Mouse (Mus musculus) spleen, embryonic (tissue): Measurements from ENCODE around the gene Tiam1.

Experiments used
- CTCF ChIA-PET: fragments of 350-600 bp; sonication (Branson Sonifier 250); formaldehyde crosslinking; loops from one replicate; lab custom pipeline; 2022; lab: Charles Lee

Gene Tiam1

DNA sequence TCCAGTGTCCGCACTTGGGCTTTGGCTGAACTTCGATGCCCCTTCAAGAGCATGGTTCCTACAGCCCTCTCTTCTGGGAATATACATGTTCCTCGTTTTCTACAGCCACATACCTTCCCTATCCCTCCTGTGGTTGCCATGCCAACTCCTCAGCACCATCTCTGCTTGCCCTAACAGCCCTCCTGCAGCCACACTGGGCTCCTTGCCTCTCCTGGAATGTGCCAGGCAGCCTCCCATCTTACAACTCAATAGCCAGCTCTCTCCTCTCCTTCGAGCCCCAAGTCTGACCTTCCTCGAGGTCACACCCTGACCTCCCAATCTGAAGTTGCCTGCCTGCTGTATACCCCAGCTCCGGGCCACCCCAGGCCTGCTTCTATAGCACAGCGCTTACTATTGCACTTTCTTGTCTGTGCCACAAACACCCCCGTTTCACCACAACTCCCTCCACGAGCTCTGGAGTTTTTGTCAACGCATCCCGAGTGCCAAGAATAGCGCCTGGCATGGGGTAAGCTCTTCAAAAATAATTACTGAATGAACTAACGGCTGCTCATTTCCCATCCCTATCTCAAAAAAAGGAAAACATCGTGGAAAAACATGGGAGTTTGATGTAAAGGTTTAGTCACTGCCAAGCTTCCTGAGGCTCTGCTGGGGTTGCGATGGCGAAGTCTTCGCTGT, 252.9 kb downstream of the Tiam1 start:
- CTCF ChIA-PET = no interaction called here

DNA sequence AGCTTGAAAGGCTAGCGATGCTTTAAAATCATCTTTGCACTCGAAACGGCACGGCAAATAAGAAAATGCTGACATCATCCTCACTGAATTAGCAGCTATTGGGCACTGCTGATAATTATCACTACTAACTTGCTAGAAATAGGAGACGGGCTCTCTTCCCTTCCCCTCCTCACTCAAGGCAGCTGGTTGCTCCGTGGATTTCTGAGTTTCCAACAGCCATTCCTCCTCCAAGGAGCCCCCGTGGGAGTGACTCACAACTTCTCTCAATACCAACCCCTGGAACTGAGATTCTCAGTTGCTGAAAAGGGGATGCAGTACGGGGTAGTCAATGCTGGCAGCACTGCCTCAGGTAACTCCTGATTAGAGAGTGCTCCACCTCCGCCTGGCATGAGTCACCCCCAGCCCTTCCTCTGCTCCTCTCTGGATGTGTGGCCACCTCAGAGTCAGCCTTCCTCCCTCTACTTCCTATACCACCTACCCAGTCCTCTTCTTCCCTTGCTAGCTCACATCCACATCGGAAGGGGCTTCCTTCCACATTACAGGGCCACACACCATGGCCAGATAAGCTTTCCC, 253.6 kb downstream of the Tiam1 start:
- CTCF ChIA-PET = interaction anchor here (0.5 kb wide), 1 partner anchor 280 kb away, joined by 12 read pairs; no protein-coding TSS in a partner anchor

GRCm38 (mm10) chr16:89886561-89886960, 257.0 kb downstream of the Tiam1 start:
- CTCF ChIA-PET = no interaction called here

- CTCF ChIA-PET = no interaction called here
These were observed 257.9 kb downstream of the Tiam1 start for GRCm38 (mm10) chr16:89885661-89886060.

DNA sequence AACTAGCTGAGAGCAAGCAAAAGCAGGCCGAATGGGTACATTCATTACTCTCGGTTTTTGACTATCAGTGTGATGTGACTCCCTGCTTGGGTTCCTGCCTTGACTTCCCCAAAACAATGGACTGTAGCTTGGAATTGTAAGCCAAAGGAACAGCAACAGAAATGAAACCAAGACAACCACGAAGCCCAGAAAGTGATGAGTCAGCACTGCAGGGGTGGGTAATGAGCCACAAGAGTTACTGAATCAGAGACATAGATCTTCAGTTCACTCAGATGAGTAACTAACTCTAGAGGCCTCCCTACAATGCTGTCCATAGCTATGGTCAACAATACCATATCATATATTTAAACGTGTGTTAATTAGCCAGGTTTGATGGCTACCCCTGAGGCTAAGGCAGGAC, 259.7 kb downstream of the Tiam1 start:
- CTCF ChIA-PET = no interaction called here

GRCm38 (mm10) chr16:89882477-89883234, 260.9 kb downstream of the Tiam1 start:
- CTCF ChIA-PET = no interaction called here

- CTCF ChIA-PET = no interaction called here
These were observed 266.4 kb downstream of the Tiam1 start for GRCm38 (mm10) chr16:89877206-89877605.

- CTCF ChIA-PET = no interaction called here
These were observed 267.5 kb downstream of the Tiam1 start for GRCm38 (mm10) chr16:89876079-89876478.

DNA sequence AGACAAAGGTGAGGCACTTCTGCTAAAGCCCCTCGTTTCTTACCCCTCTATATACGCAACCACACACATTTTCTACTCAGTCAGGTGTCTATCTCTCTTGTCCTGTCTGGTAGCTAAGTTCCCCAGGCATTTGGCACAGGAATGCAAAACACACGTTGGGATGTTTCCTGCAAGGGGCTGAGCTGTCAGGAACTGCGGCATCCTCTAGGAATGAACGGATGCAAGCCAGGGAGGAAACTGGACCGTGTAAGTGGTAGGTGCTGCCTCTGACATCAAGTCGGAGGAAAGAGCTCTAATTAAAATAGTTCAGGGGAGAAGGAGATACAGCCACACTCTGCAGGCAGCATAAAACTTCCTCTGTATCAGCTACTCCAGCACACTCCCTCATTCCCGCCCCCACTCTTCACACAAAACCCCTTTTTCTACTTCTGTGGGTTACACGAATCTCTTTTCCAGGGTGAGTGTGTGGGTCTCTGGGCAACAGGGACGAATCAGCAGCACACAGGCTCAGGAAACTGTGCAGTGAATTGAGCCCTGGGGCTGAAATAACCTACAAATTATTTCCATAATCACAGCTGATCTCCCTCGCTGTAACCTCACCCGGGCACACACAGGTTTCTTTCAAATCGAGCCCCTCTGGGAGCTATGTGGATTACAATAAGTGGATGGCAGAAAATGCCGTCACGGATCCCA, 269.4 kb downstream of the Tiam1 start:
- CTCF ChIA-PET = no interaction called here

- CTCF ChIA-PET = no interaction called here
These were observed 271.3 kb downstream of the Tiam1 start for GRCm38 (mm10) chr16:89872011-89872942.

- CTCF ChIA-PET = no interaction called here
These were observed 272.2 kb downstream of the Tiam1 start for GRCm38 (mm10) chr16:89871382-89871781.

DNA sequence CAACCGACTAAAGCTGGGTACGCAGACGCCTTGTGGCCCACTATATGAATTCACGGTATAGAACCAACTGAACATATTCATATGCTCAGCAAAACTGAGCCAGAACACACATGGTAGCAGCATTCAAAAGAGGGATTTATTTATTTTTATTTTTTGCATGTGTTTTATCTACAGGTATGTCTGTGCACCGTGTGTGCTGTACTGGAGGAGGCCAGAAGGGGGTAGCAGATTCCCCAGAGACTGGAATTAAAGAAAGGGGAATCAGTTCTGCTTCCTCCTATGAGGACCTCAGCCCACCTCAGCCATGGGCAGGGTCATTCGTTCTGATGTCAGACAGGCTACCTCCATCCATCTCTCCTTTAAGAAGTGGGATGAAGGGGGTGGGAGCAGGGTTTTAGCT, 273.5 kb downstream of the Tiam1 start:
- CTCF ChIA-PET = no interaction called here

DNA sequence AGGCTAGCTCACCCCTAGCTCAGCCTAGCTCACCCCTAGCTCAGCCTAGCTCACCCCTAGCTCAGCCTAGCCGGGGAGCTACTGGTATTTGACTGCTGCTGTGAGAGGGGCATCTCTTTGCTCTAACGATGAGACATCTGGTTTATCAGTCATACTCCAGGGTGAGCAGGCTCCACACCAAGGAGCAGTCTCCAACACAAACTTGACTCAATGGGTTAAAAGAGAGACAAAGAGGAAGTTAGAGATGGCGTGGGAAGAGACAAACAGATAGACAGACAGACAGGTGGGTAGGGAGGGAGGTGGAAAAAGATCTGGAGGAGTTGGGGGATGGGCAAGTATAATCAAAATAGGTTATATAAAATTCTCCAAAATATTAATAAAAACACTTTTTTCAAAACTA, 275.1 kb downstream of the Tiam1 start:
- CTCF ChIA-PET = no interaction called here

DNA sequence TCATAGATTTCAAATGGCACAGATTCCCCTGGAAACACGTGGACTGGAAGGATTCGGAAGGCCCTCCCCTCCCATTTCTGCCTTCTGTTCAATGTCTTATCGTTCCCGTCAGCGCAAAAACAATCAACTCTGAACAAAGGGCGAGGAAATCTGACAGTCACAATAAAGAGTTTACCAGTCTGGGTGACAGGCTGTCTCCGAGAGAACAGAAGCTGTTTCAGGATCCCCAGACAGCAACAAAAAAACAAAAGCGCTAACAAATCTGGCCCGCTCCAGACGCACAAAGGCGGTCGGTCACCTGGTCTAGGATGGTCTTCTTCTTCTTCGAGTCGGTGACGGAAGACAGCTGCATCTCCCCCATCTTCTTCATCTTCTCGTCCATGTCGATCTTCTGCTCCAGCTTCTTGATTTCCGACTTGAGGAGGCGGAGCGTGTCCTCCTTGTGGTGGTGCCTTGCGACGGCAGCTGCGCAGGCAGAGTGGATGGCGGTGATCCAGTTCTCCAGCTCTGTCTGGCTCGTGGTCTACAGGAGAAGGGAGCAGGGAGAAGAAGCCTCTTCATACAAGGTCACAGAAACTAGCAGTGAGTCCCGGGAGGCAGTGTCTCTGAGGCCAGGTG, 276.2 kb downstream of the Tiam1 start:
- CTCF ChIA-PET = no interaction called here

GRCm38 (mm10) chr16:89865136-89865535, 278.4 kb downstream of the Tiam1 start:
- CTCF ChIA-PET = no interaction called here

DNA sequence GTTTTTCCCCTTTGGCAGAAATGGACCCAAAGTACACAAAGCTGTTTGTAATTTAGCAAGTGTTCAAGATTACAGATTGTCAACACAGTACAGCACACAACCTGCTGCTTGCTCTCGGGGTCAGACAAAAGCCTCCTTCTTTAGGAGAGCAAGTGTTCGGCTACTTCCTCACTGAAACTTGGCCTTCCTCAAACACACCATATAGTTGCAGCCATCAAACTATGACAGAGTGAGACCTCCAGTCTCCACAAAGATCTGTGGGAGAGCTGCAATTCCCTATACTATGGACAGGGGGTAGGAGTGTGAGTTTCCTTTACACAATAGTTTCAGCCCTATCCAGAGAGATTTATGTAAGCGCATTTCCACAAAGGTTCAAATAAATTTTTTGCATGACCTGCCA, 278.9 kb downstream of the Tiam1 start:
- CTCF ChIA-PET = no interaction called here

- CTCF ChIA-PET = no interaction called here
These were observed 280.3 kb downstream of the Tiam1 start for GRCm38 (mm10) chr16:89863264-89863663.

GRCm38 (mm10) chr16:89861531-89861930, 282.0 kb downstream of the Tiam1 start:
- CTCF ChIA-PET = no interaction called here

DNA sequence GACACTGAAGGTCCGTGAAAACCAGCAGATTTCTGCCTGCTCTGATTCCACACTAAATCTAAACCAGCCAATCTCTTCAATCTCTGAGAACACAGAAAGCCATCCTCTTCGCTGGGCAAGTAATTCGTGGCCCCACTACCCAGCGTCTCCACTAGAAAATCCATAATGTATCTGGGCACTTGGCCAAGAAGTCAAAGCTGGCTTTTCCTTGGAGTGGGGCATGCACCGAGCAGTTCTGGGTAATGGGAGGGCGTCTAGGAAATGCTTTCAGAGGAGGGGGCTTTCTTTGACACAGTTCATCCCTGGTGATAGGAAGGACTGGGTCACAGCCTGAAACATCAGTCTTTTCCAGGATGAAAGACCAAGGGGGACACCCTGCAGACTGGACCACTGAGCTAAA, 282.9 kb downstream of the Tiam1 start:
- CTCF ChIA-PET = no interaction called here

- CTCF ChIA-PET = no interaction called here
These were observed 285.9 kb downstream of the Tiam1 start for GRCm38 (mm10) chr16:89857666-89858065.

DNA sequence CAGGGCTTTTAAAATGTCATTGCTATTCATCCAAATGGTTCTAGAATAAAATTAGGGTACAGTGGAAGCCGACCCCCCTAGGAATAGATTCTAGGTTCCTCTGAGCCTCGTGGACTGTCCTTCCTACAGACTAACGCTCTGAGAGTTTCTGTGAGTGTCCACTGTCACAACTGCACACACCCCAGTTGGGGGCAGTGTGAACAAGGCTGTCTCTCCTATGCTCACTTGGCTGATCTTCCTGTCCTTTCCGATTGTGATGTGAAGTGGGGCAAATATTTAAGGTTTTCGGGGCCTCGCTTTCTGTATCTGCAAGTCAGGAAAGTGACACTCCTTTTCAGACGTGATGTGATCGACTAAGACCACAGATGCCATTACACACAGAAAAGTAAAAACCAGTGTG, 288.8 kb downstream of the Tiam1 start:
- CTCF ChIA-PET = no interaction called here
